Comparison of ENCODE assay signal across 24 mouse cellular contexts in the genomic region with DNA sequence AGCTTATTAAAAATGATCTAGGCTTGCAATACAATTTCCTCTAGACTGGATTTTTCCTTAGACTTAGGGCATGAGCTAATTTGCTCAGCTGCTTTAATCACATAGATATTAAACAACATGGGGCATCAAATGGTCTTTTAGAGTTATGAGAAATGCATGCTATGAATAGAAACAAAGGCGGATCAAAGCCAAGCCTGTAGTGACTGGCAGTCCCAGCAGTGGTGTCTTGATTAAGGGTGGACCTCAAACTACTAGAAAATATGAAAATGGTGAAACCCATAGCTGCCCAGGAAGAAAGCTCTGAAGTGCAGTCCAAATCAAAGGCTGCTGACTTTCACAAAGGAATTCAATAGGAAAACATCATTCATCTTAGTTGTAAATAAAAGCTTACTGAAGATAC.
A peak's percentile ranks its signal among the peaks of the same experiment; 100 is the strongest.
DNase-seq lines count a peak whose midpoint lies in the region; ATAC-seq lines count a peak whose summit lies in the region.
"Had no signal": no experiment of that assay in that cellular context is flagged by ENCODE, and none has a peak within 500 bp of the region (broad histone marks: within the 10 kb centered on the region; RNA-seq: fewer than 3 reads in every experiment).

No protein-coding gene starts in this region.

- peak; percentile 21 for DNase-seq in cerebellum, adult 11-12 months
- DNase-seq in cerebellum, postnatal 4 days (ENCODE audit: low spot score in 2 of 2), result no peak
- DNase-seq in cerebellum, adult 8-10 months, result peak; percentile 26
- DNase-seq in cerebellum, postnatal 10 days, result peak; percentile 23 to 25
- peak; percentile 5 to 35 for DNase-seq in cerebellum, postnatal 36 days
- no peak for DNase-seq in gastrocnemius, postnatal 25 days
- DNase-seq in spleen, postnatal 4 days (ENCODE audit: low spot score in 2 of 2), result no peak
- DNase-seq: adrenal gland, postnatal 10 days; adrenal gland, postnatal 36 days; B cell, adult 2 months; forebrain, postnatal 0 days; gastrocnemius, adult 2 months; gastrocnemius, postnatal 14 days; heart, adult 2 months; heart, postnatal 14 days; heart, postnatal 4 days; kidney, adult 18-20 months; kidney, adult 9 months had no signal

- no peak for ATAC-seq in monocyte, adult 5-6 weeks (replicated peaks; ENCODE audit: insufficient number of reproducible peaks, low FRiP score, low TSS enrichment, poor library complexity, severe bottlenecking)
- ATAC-seq: forebrain, embryonic 14.5 days; forebrain, postnatal 0 days; hindbrain, postnatal 0 days; inflammation-experienced regulatory T-cells, adult 6 months; intestine, embryonic 16.5 days; Patski had no signal

Comparison
In these comparisons a context has a peak if more than half of its experiments do, and no peak if none do; other contexts are left out.
1. DNase-seq: peak in cerebellum, adult 11-12 months (single experiment), cerebellum, adult 8-10 months (single experiment), cerebellum, postnatal 10 days (2 of 2) and cerebellum, postnatal 36 days (2 of 2); none in cerebellum, postnatal 4 days (0 of 2), gastrocnemius, postnatal 25 days (single experiment) and spleen, postnatal 4 days (0 of 2).